Mouse (Mus musculus) small intestine, adult 2 months (tissue): ENCODE data around the gene Slc35e4.

Experiments
- CTCF ChIP-seq: fragments of 200-500 bp; IDR thresholded peaks from 2 replicates; pipeline ENCODE4 v1.5.1; 2012; ENCODE audit warnings: low read depth, mild to moderate bottlenecking, control low read depth, inconsistent platforms, low read length, moderate library complexity, mixed read lengths; ENCODE audit not compliant: insufficient replicate concordance, insufficient read length; ENCODE audit errors: extremely low read depth
- POLR2A ChIP-seq: fragments of 200-500 bp; IDR thresholded peaks from 2 replicates; pipeline ENCODE4 v1.6.1; 2012; ENCODE audit warnings: low read depth, mild to moderate bottlenecking, control low read depth, inconsistent platforms, low read length, moderate library complexity

DNA sequence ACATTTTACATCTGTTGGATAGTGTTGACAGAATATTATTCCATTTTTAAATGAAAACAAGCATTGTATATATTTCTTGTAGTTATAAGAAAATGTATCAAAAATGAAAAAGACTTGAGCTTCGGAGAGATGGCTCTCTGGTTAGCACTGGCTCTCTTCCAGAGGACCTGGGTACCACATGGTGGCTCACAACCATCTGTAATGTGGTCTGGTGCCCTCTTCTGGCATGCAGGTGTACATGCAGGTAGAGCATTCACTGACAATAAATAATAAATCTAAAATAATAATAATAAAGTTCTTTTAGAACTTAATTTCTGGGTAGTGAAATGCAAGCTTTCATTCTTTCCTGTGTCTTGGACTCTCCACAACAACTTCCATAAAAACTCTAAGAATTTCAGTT is 4.3 kb upstream of the Slc35e4 start:
- TF ChIP-seq CTCF (peak; percentile 55; the same call in 1 of the 2 replicates), POLR2A (no peak)
